12 mouse cellular contexts compared by ENCODE assay signal in genomic region chr16:91969516-91970031, GRCm38 (mm10).
A peak's percentile ranks its signal among the peaks of the same experiment; 100 is the strongest.
DNase-seq lines count a peak whose midpoint lies in the region; ATAC-seq and TF ChIP-seq lines count a peak whose summit lies in the region.
"Had no signal": no experiment of that assay in that cellular context is flagged by ENCODE, and none has a peak within 500 bp of the region (broad histone marks: within the 10 kb centered on the region; RNA-seq: fewer than 3 reads in every experiment).

No protein-coding gene starts in this region.

- H3K9me3 ChIP-seq in hindbrain, embryonic 10.5 days = no peaks in the 10 kb centered on the region
- H3K9me3 ChIP-seq in hindbrain, embryonic 16.5 days (ENCODE audit: control insufficient read depth, low read length) = no peaks in the 10 kb centered on the region
- no peaks in the 10 kb centered on the region for H3K9me3 ChIP-seq in kidney, postnatal 0 days (replicated peaks; ENCODE audit: low read length)
- no peaks in the 10 kb centered on the region for H3K9me3 ChIP-seq in midbrain, embryonic 14.5 days (ENCODE audit: control insufficient read depth, low read length)
- H3K9me3 ChIP-seq: embryonic facial prominence, embryonic 12.5 days; hindbrain, embryonic 15.5 days; neural tube, embryonic 13.5 days had no signal

- H3K27me3 ChIP-seq in hindbrain, embryonic 10.5 days (ENCODE audit: insufficient read depth, poor library complexity, severe bottlenecking) = no peaks in the 10 kb centered on the region
- no peaks in the 10 kb centered on the region for H3K27me3 ChIP-seq in hindbrain, embryonic 16.5 days (replicated peaks; ENCODE audit: control insufficient read depth, insufficient read depth, low read length)
- H3K27me3 ChIP-seq in kidney, postnatal 0 days (ENCODE audit: insufficient read depth, low read length) = no peaks in the 10 kb centered on the region
- H3K27me3 ChIP-seq in myocyte (ENCODE audit: control insufficient read depth, insufficient read depth, insufficient read length) = no peaks in the 10 kb centered on the region
- H3K27me3 ChIP-seq in midbrain, embryonic 14.5 days (ENCODE audit: control insufficient read depth, insufficient read depth, low read length) = no peaks in the 10 kb centered on the region
- H3K27me3 ChIP-seq: embryonic facial prominence, embryonic 12.5 days; hindbrain, embryonic 15.5 days; neural tube, embryonic 13.5 days had no signal

- no peaks in the 10 kb centered on the region for H3K79me2 ChIP-seq in myocyte (ENCODE audit: control insufficient read depth, insufficient read depth)

- no peak overlapping the region for H3K9ac ChIP-seq in hindbrain, embryonic 16.5 days (ENCODE audit: low read depth, low read length)
- H3K9ac ChIP-seq in kidney, postnatal 0 days (ENCODE audit: low read depth, low read length) = no peak overlapping the region
- H3K9ac ChIP-seq in midbrain, embryonic 14.5 days (replicated peaks; ENCODE audit: low read length) = no peak overlapping the region
- H3K9ac ChIP-seq: embryonic facial prominence, embryonic 12.5 days; hindbrain, embryonic 15.5 days; neural tube, embryonic 13.5 days had no signal

- TF ChIP-seq POLR2A in myocyte (IDR thresholded peaks at IDR 0.05; ENCODE audit: insufficient read length, low read depth) = no peak

- peak overlapping the region; percentile 14; the same call in 1 of the 2 replicates for H3K27ac ChIP-seq in hindbrain, embryonic 10.5 days
- H3K27ac ChIP-seq in hindbrain, embryonic 16.5 days (ENCODE audit: low read depth, low read length) = no peak overlapping the region
- peak overlapping the region; percentile 70 for H3K27ac ChIP-seq in kidney, postnatal 0 days
- H3K27ac ChIP-seq in midbrain, embryonic 14.5 days (replicated peaks; ENCODE audit: low read depth, low read length) = no peak overlapping the region
- H3K27ac ChIP-seq: embryonic facial prominence, embryonic 12.5 days; hindbrain, embryonic 15.5 days; neural tube, embryonic 13.5 days had no signal

- TF ChIP-seq CTCF in kidney, postnatal 0 days (IDR thresholded peaks at IDR 0.05; ENCODE audit: low read depth) = no peak

- no peak overlapping the region for H3ac ChIP-seq in myocyte (ENCODE audit: control insufficient read depth, insufficient read length)

- DNase-seq in hindbrain, embryonic 10.5 days (ENCODE audit: low spot score) = no peak
- peak; percentile 15 to 31 for DNase-seq in heart, adult 9 months (ENCODE audit: low spot score in 2 of 2)
- peak; percentile 65 for DNase-seq in kidney, postnatal 0 days (ENCODE audit: low spot score)
- no peak for DNase-seq in midbrain, embryonic 14.5 days
- DNase-seq in cerebellum, adult 11-12 months = no peak
- DNase-seq in cerebellum, adult 8-10 months = no peak
- DNase-seq: adrenal gland, postnatal 25 days had no signal

- no peaks in the 10 kb centered on the region for H3K36me3 ChIP-seq in hindbrain, embryonic 10.5 days
- H3K36me3 ChIP-seq in hindbrain, embryonic 16.5 days (ENCODE audit: control insufficient read depth, insufficient read depth, low read length) = no peaks in the 10 kb centered on the region
- no peaks in the 10 kb centered on the region for H3K36me3 ChIP-seq in kidney, postnatal 0 days (ENCODE audit: insufficient read depth, low read length)
- no peaks in the 10 kb centered on the region for H3K36me3 ChIP-seq in myocyte (ENCODE audit: control insufficient read depth, insufficient read depth)
- no peaks in the 10 kb centered on the region for H3K36me3 ChIP-seq in midbrain, embryonic 14.5 days (ENCODE audit: control insufficient read depth, insufficient read depth, low read length)
- H3K36me3 ChIP-seq: embryonic facial prominence, embryonic 12.5 days; hindbrain, embryonic 15.5 days; neural tube, embryonic 13.5 days had no signal

- ATAC-seq in hindbrain, embryonic 16.5 days = no peak
- ATAC-seq in kidney, postnatal 0 days (replicated peaks; ENCODE audit: low FRiP score, low read depth) = peak; percentile 23; the same call in 1 of the 2 replicates
- no peak for ATAC-seq in midbrain, embryonic 14.5 days (ENCODE audit: low FRiP score, low TSS enrichment)

- WGBS in hindbrain, embryonic 10.5 days = 70% methylated on average over 10 of the region's 10 CpGs
- 63% methylated on average over 10 of the region's 10 CpGs for WGBS in hindbrain, embryonic 16.5 days
- 20% methylated on average over 10 of the region's 10 CpGs for WGBS in kidney, postnatal 0 days
- 60% methylated on average over 10 of the region's 10 CpGs for WGBS in midbrain, embryonic 14.5 days

- peaks cover 21% of the 10 kb centered on the region for H3K4me1 ChIP-seq in hindbrain, embryonic 10.5 days (replicated peaks)
- no peaks in the 10 kb centered on the region for H3K4me1 ChIP-seq in hindbrain, embryonic 16.5 days (ENCODE audit: control insufficient read depth, insufficient read depth, low read depth, low read length)
- H3K4me1 ChIP-seq in kidney, postnatal 0 days (replicated peaks; ENCODE audit: insufficient read depth, low read length) = peaks cover 9% of the 10 kb centered on the region; the same call in 1 of the 2 replicates
- no peaks in the 10 kb centered on the region for H3K4me1 ChIP-seq in midbrain, embryonic 14.5 days (ENCODE audit: control insufficient read depth, insufficient read depth, low read length)
- H3K4me1 ChIP-seq: embryonic facial prominence, embryonic 12.5 days had no signal

- H3K4me3 ChIP-seq in hindbrain, embryonic 10.5 days = no peak overlapping the region
- H3K4me3 ChIP-seq in hindbrain, embryonic 16.5 days (ENCODE audit: low read length) = no peak overlapping the region
- H3K4me3 ChIP-seq in kidney, postnatal 0 days (replicated peaks; ENCODE audit: low read depth, low read length) = no peak overlapping the region
- H3K4me3 ChIP-seq in myocyte = peak overlapping the region; percentile 4
- H3K4me3 ChIP-seq in midbrain, embryonic 14.5 days (replicated peaks; ENCODE audit: low read depth, low read length) = no peak overlapping the region
- H3K4me3 ChIP-seq: embryonic facial prominence, embryonic 12.5 days; hindbrain, embryonic 15.5 days; neural tube, embryonic 13.5 days had no signal

- H3K4me2 ChIP-seq in hindbrain, embryonic 16.5 days (ENCODE audit: low read length) = no peak overlapping the region
- no peak overlapping the region for H3K4me2 ChIP-seq in kidney, postnatal 0 days (ENCODE audit: low read length)
- H3K4me2 ChIP-seq in myocyte (ENCODE audit: low read depth) = peak overlapping the region; percentile 56
- H3K4me2 ChIP-seq in midbrain, embryonic 14.5 days (ENCODE audit: low read length) = no peak overlapping the region
- H3K4me2 ChIP-seq: embryonic facial prominence, embryonic 12.5 days; hindbrain, embryonic 15.5 days; neural tube, embryonic 13.5 days had no signal

TF ChIP-seq in myocyte, 11 proteins besides CTCF, POLR2A, EP300 and RAD21:
- TF ChIP-seq SRF (IDR thresholded peaks at IDR 0.05; ENCODE audit: control insufficient read depth, insufficient read length, low read depth) (no peak), REST (IDR thresholded peaks at IDR 0.05; ENCODE audit: insufficient read depth, insufficient read length) (no peak), MYOD1 (IDR thresholded peaks at IDR 0.05; ENCODE audit: control insufficient read depth in 1 of 3, insufficient read length in 2 of 3, low read depth in 2 of 3) (no peak), TCF12 (IDR thresholded peaks at IDR 0.05; ENCODE audit: insufficient read depth, poor library complexity, severe bottlenecking) (no peak)

Comparison
In these comparisons a context has a peak if more than half of its experiments do, and no peak if none do; other contexts are left out.
1. H3K27ac ChIP-seq: peak in hindbrain, embryonic 10.5 days (single experiment) and kidney, postnatal 0 days (single experiment); none in hindbrain, embryonic 16.5 days (single experiment) and midbrain, embryonic 14.5 days (single experiment).
2. DNase-seq: peak in heart, adult 9 months (2 of 2) and kidney, postnatal 0 days (single experiment); none in hindbrain, embryonic 10.5 days (single experiment), midbrain, embryonic 14.5 days (single experiment), cerebellum, adult 11-12 months (single experiment) and cerebellum, adult 8-10 months (single experiment).